Mouse (Mus musculus): ENCODE results near the gene Cwc27.

The Cwc27 gene

DNA sequence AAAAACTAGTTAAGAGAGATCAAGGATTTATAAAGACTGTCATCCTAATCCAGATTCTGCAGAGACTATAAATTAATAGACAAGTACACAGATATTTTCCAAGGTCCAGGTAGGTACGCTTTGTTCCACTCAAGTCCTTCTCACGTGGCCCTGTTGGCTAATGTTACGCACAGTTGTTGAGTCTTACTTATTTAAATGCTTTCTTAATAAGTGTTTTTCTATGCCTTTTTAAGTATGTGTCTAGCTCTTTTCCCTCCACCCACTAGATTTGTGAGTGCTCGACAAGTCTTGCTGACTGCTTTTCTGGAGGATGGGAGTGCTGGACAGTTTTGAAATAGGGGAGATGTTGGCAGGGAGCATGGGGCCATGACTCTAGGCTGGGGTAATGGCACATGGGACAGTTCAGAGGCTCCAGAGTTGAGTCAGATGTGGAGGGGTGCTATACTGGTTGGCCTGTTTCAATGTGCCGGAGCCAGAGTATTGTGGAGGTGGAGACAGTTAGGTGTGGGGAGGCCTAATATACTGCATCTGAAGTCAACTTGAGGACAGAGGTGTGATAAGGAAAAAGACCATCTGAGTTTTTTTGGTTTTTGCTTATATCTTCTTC, 160.2 kb downstream of the Cwc27 start:
- in situ Hi-C loops (cut with MboI; ENCODE audit: low pct_unique_long_range_greater_than_20kb in 1 of 2, low sequenced_read_pairs in 2 of 2, unreplicated experiment in 1 of 2) = no loop called here

DNA sequence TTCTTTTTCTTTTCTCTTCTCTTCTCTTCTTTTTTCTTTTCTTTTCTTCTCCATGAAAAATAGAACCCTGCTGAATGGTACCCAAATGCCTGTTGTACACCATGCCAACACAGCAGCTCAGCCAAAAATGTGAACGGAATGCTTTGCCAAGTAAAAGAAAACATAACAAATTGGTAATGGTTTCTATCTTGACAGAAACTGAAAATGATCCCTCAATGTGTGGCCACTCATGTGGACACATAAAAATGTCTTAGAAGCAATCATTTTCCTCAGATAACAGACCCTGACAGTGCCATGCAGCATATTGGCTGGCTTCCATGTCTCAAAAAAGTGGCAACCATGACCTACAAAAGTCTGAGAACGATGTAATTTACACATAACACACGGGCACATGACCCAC, 161.8 kb downstream of the Cwc27 start:
- in situ Hi-C loops (cut with MboI; ENCODE audit: low pct_unique_long_range_greater_than_20kb in 1 of 2, low sequenced_read_pairs in 2 of 2, unreplicated experiment in 1 of 2) = no loop called here

GRCm38 (mm10) chr13:104651763-104652162, 165.2 kb downstream of the Cwc27 start:
- in situ Hi-C loops (cut with MboI; ENCODE audit: low pct_unique_long_range_greater_than_20kb in 1 of 2, low sequenced_read_pairs in 2 of 2, unreplicated experiment in 1 of 2) = no loop called here

GRCm38 (mm10) chr13:104650654-104651053, 166.3 kb downstream of the Cwc27 start:
- in situ Hi-C loops (cut with MboI; ENCODE audit: low pct_unique_long_range_greater_than_20kb in 1 of 2, low sequenced_read_pairs in 2 of 2, unreplicated experiment in 1 of 2) = no loop called here

- in situ Hi-C loops (cut with MboI; ENCODE audit: low pct_unique_long_range_greater_than_20kb in 1 of 2, low sequenced_read_pairs in 2 of 2, unreplicated experiment in 1 of 2) = no loop called here
Measured at GRCm38 (mm10) chr13:104650145-104650544, 166.8 kb downstream of the Cwc27 start.

DNA sequence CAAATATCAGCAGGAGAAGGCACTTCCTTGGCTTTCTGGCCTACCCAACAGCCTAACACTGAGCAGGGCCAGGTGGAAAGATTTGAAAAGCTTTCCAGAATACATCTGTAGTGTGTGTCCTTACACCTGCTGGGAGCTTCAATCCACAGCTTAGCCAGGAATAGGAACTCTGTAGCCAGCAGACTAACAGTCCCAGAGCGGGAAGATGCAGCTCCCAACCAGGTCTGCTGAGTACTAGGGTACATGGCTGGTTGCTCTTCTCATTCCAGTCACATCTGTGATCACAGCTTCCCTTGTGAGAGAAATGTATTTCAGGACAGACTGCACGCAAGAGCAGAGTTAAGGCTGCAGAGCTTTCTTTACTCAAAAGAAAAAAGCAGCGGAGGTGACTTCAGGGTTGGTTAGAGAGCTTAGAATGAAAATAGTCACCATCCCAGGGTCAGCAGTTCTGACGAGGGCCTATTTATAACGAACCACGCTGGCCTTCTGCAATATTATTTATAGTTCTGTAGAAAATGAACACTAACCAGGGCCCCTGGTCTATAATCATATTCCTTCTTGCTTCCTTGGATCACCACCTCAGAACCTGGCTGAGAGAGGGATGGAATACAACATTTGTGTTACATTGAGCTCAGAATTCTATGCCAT, 171.0 kb downstream of the Cwc27 start:
- in situ Hi-C loops (cut with MboI; ENCODE audit: low pct_unique_long_range_greater_than_20kb in 1 of 2, low sequenced_read_pairs in 2 of 2, unreplicated experiment in 1 of 2) = no loop called here

DNA sequence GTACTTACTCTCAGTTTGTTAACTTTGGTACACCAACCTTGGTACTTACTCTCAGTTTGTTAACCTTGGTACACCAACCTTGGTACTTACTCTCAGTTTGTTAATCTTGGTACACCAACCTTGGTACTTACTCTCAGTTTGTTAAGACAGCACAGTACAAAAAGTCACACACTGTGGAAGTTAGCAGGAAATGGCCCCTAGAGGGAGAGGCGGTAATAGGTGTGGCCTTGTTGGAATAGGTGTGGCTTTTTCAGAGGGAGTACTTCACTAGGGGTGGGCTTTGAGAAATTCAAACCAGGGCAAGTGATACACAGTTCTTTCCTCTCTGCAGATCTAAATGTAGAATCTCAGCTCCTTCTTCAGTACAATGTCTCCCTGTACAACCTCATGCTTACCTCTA, 172.8 kb downstream of the Cwc27 start:
- in situ Hi-C loops (cut with MboI; ENCODE audit: low pct_unique_long_range_greater_than_20kb in 1 of 2, low sequenced_read_pairs in 2 of 2, unreplicated experiment in 1 of 2) = no loop called here

DNA sequence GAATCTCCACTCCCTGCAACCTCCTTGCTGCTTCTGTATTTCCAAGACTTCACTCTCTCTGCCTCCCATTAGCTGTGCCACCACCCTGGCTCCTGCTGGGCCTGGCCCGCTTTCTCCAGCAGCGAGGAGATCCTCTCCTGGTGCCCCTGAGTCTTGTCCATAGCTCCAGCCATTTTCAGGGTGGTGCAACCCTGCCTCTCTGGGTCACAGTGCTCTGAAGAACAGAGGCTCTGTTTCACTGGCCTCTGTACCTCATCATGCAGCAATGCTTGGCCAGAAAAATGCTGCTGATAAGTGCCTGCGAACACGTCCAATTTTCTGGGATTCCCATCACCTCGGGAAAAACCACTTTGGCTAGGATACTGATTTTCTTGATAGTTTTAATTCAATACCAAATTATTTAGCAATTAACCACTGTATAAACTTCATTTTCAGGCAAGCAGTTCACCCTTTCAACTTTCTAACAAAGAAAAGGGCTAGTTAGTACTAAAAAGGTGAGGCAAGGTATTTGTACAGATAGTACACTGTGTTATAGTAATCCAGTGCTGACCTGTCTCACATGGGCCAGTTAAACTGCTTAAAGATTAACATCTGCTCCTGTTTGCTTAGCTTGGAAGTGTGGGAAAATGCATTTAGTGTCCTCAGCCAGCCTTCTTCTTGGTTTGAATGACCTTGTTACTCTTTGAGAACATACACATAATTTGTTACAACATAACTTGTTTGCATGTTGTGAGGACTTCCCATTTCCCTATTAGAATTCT, 176.1 kb downstream of the Cwc27 start:
- in situ Hi-C loops (cut with MboI; ENCODE audit: low pct_unique_long_range_greater_than_20kb in 1 of 2, low sequenced_read_pairs in 2 of 2, unreplicated experiment in 1 of 2) = no loop called here

GRCm38 (mm10) chr13:104638988-104639387, 178.0 kb downstream of the Cwc27 start:
- in situ Hi-C loops (cut with MboI; ENCODE audit: low pct_unique_long_range_greater_than_20kb in 1 of 2, low sequenced_read_pairs in 2 of 2, unreplicated experiment in 1 of 2) = no loop called here

DNA sequence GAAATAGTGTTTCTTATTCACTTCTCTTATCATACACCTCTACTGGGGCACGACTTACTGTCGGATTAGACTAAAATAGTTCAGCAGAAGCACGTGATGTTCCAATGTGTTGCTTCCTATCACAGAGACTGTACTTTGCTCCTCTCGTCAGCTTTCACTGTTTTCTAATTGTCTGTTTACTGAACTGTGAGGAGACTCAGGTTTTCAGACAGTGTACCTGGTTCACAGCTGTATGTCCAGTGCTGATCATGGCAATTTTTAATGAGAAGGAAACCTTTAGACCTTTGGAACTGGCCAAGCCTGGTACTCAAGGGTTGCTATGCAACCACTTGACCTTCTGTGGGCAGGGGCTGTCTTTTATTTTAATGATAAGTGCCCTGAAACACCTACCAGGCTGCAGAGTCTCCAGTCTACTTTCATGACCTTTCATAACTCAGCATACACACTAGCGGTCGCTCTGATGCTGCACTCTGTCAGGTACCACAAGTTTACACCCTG, 180.9 kb downstream of the Cwc27 start:
- in situ Hi-C loops (cut with MboI; ENCODE audit: low pct_unique_long_range_greater_than_20kb in 1 of 2, low sequenced_read_pairs in 2 of 2, unreplicated experiment in 1 of 2) = no loop called here

DNA sequence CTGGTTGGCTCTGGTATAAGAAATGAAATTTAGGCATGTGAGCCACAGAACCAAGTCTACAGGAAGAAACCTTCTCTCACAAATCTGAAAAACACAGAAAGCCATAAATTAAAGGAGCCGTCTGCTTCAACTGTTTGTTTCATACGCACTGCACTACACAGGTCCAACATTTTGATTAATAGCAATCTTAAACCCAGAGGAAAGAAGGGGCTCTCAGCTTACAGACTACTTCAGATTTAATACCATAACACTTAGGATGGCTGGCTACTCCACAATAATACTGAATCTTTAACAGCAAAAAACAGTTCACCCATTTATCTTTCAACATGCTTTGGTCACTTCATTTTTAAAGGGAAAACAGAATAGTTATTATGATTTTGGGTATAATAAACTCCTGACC, 182.2 kb downstream of the Cwc27 start:
- in situ Hi-C loops (cut with MboI; ENCODE audit: low pct_unique_long_range_greater_than_20kb in 1 of 2, low sequenced_read_pairs in 2 of 2, unreplicated experiment in 1 of 2) = no loop called here

- in situ Hi-C loops (cut with MboI; ENCODE audit: low pct_unique_long_range_greater_than_20kb in 1 of 2, low sequenced_read_pairs in 2 of 2, unreplicated experiment in 1 of 2) = no loop called here
Measured at GRCm38 (mm10) chr13:104632427-104633167, 184.3 kb downstream of the Cwc27 start.

- in situ Hi-C loops (cut with MboI; ENCODE audit: low pct_unique_long_range_greater_than_20kb in 1 of 2, low sequenced_read_pairs in 2 of 2, unreplicated experiment in 1 of 2) = no loop called here
Measured at GRCm38 (mm10) chr13:104631621-104632205, 185.2 kb downstream of the Cwc27 start.

GRCm38 (mm10) chr13:104630808-104631207, 186.1 kb downstream of the Cwc27 start:
- in situ Hi-C loops (cut with MboI; ENCODE audit: low pct_unique_long_range_greater_than_20kb in 1 of 2, low sequenced_read_pairs in 2 of 2, unreplicated experiment in 1 of 2) = no loop called here

DNA sequence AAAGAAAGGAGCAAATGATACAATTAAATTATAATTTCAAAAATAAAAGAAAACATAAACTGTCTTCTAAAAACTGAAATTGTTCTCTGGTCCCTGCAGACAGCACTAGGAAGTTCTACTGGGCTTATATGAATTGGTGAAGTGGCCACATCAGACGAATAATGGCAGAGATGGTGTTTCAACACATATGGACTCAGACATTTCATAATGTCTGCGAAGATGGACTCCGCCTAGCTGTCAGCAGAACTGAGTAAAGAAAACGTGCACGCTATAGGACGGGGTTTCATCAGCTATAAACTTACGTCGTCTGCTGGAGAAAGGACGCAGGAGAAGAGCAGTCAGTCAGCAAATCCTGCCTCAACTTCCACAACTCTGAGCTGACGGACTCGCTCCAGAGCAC, 187.3 kb downstream of the Cwc27 start:
- in situ Hi-C loops (cut with MboI; ENCODE audit: low pct_unique_long_range_greater_than_20kb in 1 of 2, low sequenced_read_pairs in 2 of 2, unreplicated experiment in 1 of 2) = no loop called here

DNA sequence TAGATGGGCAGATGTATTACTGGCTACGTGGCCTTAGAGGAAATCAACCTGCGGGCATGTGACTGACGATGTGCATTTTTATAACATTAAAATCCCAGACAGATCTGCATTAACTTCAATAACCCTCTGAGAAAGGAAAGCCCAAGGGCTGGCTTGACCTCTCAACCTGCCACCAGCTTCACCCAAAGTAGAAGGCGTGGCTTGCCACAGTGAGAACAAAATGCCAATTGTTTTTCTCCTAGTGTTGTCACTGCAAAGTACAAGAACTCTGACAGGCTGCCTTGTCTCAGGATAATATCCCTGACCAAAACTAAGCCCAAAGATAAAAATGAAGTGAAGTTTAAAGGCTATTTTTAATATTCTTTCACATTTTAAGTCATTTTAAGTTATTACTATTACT, 188.9 kb downstream of the Cwc27 start:
- in situ Hi-C loops (cut with MboI; ENCODE audit: low pct_unique_long_range_greater_than_20kb in 1 of 2, low sequenced_read_pairs in 2 of 2, unreplicated experiment in 1 of 2) = no loop called here

DNA sequence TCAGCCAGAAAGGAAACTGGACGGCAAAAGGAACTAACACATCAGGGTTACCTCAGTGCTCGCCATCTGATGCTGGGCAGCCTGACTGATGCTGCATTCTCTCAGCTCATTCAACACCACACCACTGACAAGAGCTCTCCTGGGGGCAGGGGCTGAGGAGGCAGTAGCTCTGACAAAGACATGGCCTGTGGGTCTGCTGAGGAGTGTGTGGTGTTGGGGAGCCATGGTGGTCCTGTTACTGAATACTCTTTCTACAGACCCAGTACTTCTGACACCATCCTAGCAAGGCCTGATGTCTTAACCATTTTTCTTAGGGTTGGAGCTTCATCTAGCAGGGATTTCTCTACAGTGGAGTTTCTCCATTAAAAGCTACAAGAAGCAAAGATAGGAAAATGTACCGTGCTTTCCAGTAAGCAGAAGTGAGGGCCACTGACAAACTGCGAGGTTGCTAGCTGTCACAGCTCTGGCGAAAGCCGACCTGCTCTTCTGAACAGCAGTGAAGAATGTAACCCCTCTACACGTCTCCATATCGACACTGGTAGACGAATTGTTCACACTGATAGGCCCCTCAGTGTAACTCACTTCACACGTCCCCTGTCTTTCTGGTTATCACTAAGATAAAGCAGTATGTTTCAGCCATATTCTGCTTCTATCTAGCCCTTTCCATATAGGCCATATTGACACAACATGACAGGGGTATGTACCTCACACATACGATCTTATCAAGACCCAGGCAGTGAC, 189.6 kb downstream of the Cwc27 start:
- in situ Hi-C loops (cut with MboI; ENCODE audit: low pct_unique_long_range_greater_than_20kb in 1 of 2, low sequenced_read_pairs in 2 of 2, unreplicated experiment in 1 of 2) = no loop called here
